Mouse (Mus musculus) liver, postnatal 0 days (tissue): Measurements from ENCODE around the gene Kif5c. TPM values are rescaled to one million over a fixed set of nuclear protein-coding genes. Genes with fewer than 3 reads are reported as not detected.

Source experiments
- ATAC-seq: fragments of 200-750 bp; cut with Nextera tagmentation; 2 replicates; pipeline ENCODE4 v1.8.0; 2017; ENCODE audit warnings: mild to moderate bottlenecking, moderate library complexity
- DNase-seq: peaks from one replicate; pipeline ENCODE4 v3.0.0-alpha.2; 2016
- H3K27ac ChIP-seq: fragments of 300-500 bp; sonication (generic); 2 replicates; pipeline ENCODE4 v1.5.1; 2014; ENCODE audit warnings: antibody characterized with exemption, moderate library complexity, mild to moderate bottlenecking, low read depth
- H3K27me3 ChIP-seq: fragments of 300-500 bp; sonication (generic); 2 replicates; pipeline ENCODE4 v1.6.1; 2014; ENCODE audit warnings: low read length, control low read depth, mixed read lengths; ENCODE audit not compliant: insufficient read depth
- H3K36me3 ChIP-seq: fragments of 300-500 bp; sonication (generic); replicated peaks from 2 replicates; pipeline ENCODE4 v1.6.1; 2014; ENCODE audit warnings: mild to moderate bottlenecking, control low read depth, low read length, moderate library complexity, mixed read lengths; ENCODE audit not compliant: insufficient read depth
- H3K4me1 ChIP-seq: fragments of 300-500 bp; sonication (generic); 2 replicates; pipeline ENCODE4 v1.6.1; 2014; ENCODE audit warnings: antibody characterized with exemption, mild to moderate bottlenecking, control low read depth; ENCODE audit not compliant: insufficient read depth
- H3K4me2 ChIP-seq: fragments of 300-500 bp; sonication (generic); 2 replicates; pipeline ENCODE4 v1.6.1; 2014; ENCODE audit warnings: low read depth, mild to moderate bottlenecking, low read length, moderate library complexity, mixed read lengths
- H3K4me3 ChIP-seq: fragments of 300-500 bp; sonication (generic); 2 replicates; pipeline ENCODE4 v1.5.1; 2014; ENCODE audit warnings: low read depth, low read length
- H3K9ac ChIP-seq: fragments of 300-500 bp; sonication (generic); replicated peaks from 2 replicates; pipeline ENCODE4 v1.6.1; 2014; ENCODE audit warnings: mild to moderate bottlenecking, moderate library complexity
- H3K9me3 ChIP-seq: fragments of 300-500 bp; sonication (generic); 2 replicates; pipeline ENCODE4 v1.6.1; 2016; ENCODE audit warnings: mild to moderate bottlenecking, control low read depth, low read length, mixed read lengths
- CTCF ChIP-seq: sonication (generic); IDR thresholded peaks from 2 replicates; pipeline ENCODE4 v1.5.1; 2016; ENCODE audit warnings: antibody characterized with exemption, low read depth
- EP300 ChIP-seq: IDR thresholded peaks from 2 replicates; pipeline ENCODE4 v1.6.1; 2016; ENCODE audit warnings: antibody characterized with exemption, low read depth, mild to moderate bottlenecking
- WGBS: fragments of 180-500 bp; shearing (Covaris S2); extraction: QIAGEN DNeasy Blood & Tissue Kit; methylation state at CpG from one replicate; pipeline ENCODE4 v1.1.7; 2014; ENCODE audit not compliant: insufficient replicate concordance; 5-methylcytosine and 5-hydroxymethylcytosine counted together
- polyA plus RNA-seq: library from polyadenylated mRNA; unstranded; fragments of >200 nt; fragmentation: Nextera tagmentation; extraction: Ambion mirVana; gene quantifications from 2 replicates; pipeline ENCODE4 v1.2.1, GENCODE M21; 2015

The Kif5c gene
- polyA plus RNA-seq, 1 experiment from 2014 or later, result 0.13 TPM

DNA sequence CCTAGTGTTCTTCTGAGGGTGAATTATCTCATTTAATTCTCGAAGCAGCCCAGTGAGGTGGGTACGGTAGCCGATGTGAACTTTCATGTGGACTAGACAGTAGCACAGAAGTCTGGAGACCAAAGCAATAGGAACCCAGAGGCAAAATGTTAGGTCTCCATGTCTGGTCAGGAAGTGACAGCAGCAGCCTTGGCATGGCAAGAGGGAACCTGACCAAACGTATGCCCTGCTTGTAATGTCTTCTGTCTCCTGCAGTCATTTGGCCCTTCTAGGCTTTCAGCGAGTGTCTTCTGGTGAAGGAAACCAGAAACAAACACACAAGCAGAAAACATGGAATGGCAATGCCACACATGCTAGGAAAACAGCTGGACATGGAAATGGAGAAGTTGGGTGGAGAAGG, 197.5 kb downstream of the Kif5c start:
- Histone ChIP-seq H3K9me3 (no peaks in the 10 kb centered on the region), H3K36me3 (no peaks in the 10 kb centered on the region), H3K4me3 (no peak overlapping the region), H3K4me1 (peaks cover 12% of the 10 kb centered on the region), H3K9ac (no peak overlapping the region), H3K27me3 (no peaks in the 10 kb centered on the region), H3K27ac (no peak overlapping the region), H3K4me2 (no peak overlapping the region)
- TF ChIP-seq CTCF, result no peak
- no peak for ATAC-seq
- 77% methylated on average over 5 of the region's 5 CpGs for WGBS
- DNase-seq, result no peak

DNA sequence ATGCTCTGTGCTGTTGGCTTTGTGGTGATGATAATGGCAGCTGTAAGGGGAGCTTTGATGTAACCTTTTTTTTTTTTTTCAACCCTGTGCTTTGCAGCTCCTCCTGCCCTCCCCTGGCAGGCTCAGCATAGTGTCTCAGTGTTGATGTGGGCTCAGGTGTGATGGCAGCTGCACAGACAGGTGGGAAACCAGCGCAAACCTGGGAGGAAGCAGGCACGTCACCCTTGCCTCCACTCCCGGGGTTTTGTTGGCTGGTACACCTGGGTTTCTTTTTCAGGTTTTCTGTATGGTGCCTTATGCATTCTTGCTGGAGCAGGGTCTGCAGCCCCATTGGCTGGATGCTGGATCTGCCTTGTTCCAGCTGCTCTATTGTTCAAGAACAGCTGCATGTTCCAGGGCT, 198.1 kb downstream of the Kif5c start:
- ATAC-seq, result no peak
- Histone ChIP-seq H3K27me3 (no peaks in the 10 kb centered on the region), H3K27ac (no peak overlapping the region), H3K4me1 (peaks cover 6% of the 10 kb centered on the region), H3K9me3 (no peaks in the 10 kb centered on the region), H3K36me3 (no peaks in the 10 kb centered on the region), H3K4me2 (no peak overlapping the region), H3K4me3 (no peak overlapping the region), H3K9ac (no peak overlapping the region)
- TF ChIP-seq EP300, result no peak
- no peak for TF ChIP-seq CTCF
- 81% methylated on average over 3 of the region's 3 CpGs for WGBS
- no peak for DNase-seq

DNA sequence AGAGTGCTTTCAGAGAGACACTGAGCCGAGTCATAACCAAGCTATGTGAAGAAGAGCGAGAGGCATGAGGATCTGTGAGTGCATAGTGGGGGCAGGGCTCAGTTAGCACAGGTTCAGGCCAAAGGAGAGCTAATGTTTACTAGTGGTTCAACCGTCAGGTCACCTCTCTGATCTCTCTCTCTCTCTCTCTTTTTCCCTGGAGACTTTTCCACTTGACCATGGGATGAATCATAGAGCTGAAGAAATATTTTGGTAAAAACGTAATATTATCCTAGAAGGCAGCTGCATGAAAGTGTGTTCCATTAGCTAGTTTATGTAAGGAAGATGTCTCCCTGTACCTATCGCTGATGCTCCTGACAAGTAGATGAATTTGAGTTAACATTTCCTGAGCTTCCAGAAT, 199.0 kb downstream of the Kif5c start:
- WGBS, result 74% methylated on average over 5 of the region's 5 CpGs
- H3K4me2 ChIP-seq, result no peak overlapping the region
- no peaks in the 10 kb centered on the region for H3K27me3 ChIP-seq
- H3K9me3 ChIP-seq, result no peaks in the 10 kb centered on the region
- DNase-seq (no peak), ATAC-seq (no peak)
- no peak overlapping the region for H3K9ac ChIP-seq
- H3K4me1 ChIP-seq, result 0 out of 2 replicates have a peak, but pooled peaks cover 4% of the 10 kb centered on the region
- H3K4me3 ChIP-seq, result no peak overlapping the region
- TF ChIP-seq EP300 (no peak), CTCF (no peak)
- no peaks in the 10 kb centered on the region for H3K36me3 ChIP-seq
- H3K27ac ChIP-seq, result no peak overlapping the region

GRCm38 (mm10) chr2:49822312-49822711, 203.2 kb downstream of the Kif5c start:
- no peaks in the 10 kb centered on the region for H3K9me3 ChIP-seq
- no peaks in the 10 kb centered on the region for H3K4me1 ChIP-seq
- ATAC-seq, result no peak
- no peak overlapping the region for H3K4me3 ChIP-seq
- H3K9ac ChIP-seq, result no peak overlapping the region
- DNase-seq, result no peak
- H3K27ac ChIP-seq, result no peak overlapping the region
- no peak overlapping the region for H3K4me2 ChIP-seq
- no peak for TF ChIP-seq EP300
- H3K36me3 ChIP-seq, result no peaks in the 10 kb centered on the region
- WGBS, result 77% methylated on average over 1 of the region's 1 CpGs
- H3K27me3 ChIP-seq, result no peaks in the 10 kb centered on the region

Other genes starting within 250 kb of the Kif5c start
- 1.6 and 1.9 TPM in 2 replicates for gene Epc2, start 167.8 kb upstream of the Kif5c start, polyA plus RNA-seq
- gene Lypd6b, start 168.4 kb downstream of the Kif5c start, polyA plus RNA-seq, result not detected in 2 replicates